Mouse (Mus musculus): ENCODE results near the gene Acsm1. TPM values are rescaled to one million over a fixed set of nuclear protein-coding genes. Genes with fewer than 3 reads are reported as not detected.

Acsm1 gene
- polyA plus RNA-seq, 1 experiment from 2014 or later: 0.18 TPM

- no peak within 1 kb of the TSS for H3K4me3 ChIP-seq (replicated peaks)
- H3K4me2 ChIP-seq (replicated peaks): no peak within 1 kb of the TSS
- 77% methylated on average over 5 of the region's 5 CpGs for WGBS
- no peak for ATAC-seq
- H3K27me3 ChIP-seq (replicated peaks): no peaks in the 10 kb centered on the region
- H3K4me1 ChIP-seq (replicated peaks): no peaks in the 10 kb centered on the region
- no peaks in the 10 kb centered on the region for H3K9me3 ChIP-seq
- no peaks in the 10 kb centered on the region for H3K36me3 ChIP-seq
- no peak within 1 kb of the TSS for H3K27ac ChIP-seq
- no peak within 1 kb of the TSS for H3K9ac ChIP-seq
Measured at GRCm38 (mm10) chr7:119689726-119690125, 82.9 kb downstream of the Acsm1 start, which contains the start of gene Acsm4. Acsm4 (plus strand) TSS chr7:119690026.

- ATAC-seq: no peak
- no peaks in the 10 kb centered on the region for H3K4me1 ChIP-seq (replicated peaks)
Measured at GRCm38 (mm10) chr7:119692302-119692701, 85.5 kb downstream of the Acsm1 start.

GRCm38 (mm10) chr7:119694926-119695325, 88.1 kb downstream of the Acsm1 start:
- H3K4me1 ChIP-seq (replicated peaks): no peaks in the 10 kb centered on the region
- no peak overlapping the region for H3K9ac ChIP-seq
- H3K27me3 ChIP-seq (replicated peaks): no peaks in the 10 kb centered on the region
- no peak overlapping the region for H3K4me2 ChIP-seq (replicated peaks)
- WGBS: 84% methylated on average over 1 of the region's 1 CpGs
- no peaks in the 10 kb centered on the region for H3K9me3 ChIP-seq
- no peak overlapping the region for H3K27ac ChIP-seq
- H3K4me3 ChIP-seq (replicated peaks): no peak overlapping the region
- no peaks in the 10 kb centered on the region for H3K36me3 ChIP-seq
- ATAC-seq: no peak

More at GRCm38 (mm10) chr7:119692302-119692701, 85.5 kb downstream of the Acsm1 start:
- Histone ChIP-seq H3K9me3 (no peaks in the 10 kb centered on the region), H3K9ac (no peak overlapping the region), H3K27ac (no peak overlapping the region), H3K4me3 (replicated peaks) (no peak overlapping the region), H3K4me2 (replicated peaks) (no peak overlapping the region), H3K27me3 (replicated peaks) (no peaks in the 10 kb centered on the region), H3K36me3 (no peaks in the 10 kb centered on the region)
- WGBS: 74% methylated on average over 4 of the region's 4 CpGs

Other genes starting within 250 kb of the Acsm1 start
- 0.18 and 0.82 TPM in 2 replicates for gene Gp2, start 147.7 kb upstream of the Acsm1 start, polyA plus RNA-seq (2015; fragmentation: Nextera tagmentation; extraction: Ambion mirVana)
- not detected in 2 replicates for gene Umod, start 127.7 kb upstream of the Acsm1 start, polyA plus RNA-seq (2015; fragmentation: Nextera tagmentation; extraction: Ambion mirVana)
- gene Acsm5, start 87.6 kb upstream of the Acsm1 start, polyA plus RNA-seq (2015; fragmentation: Nextera tagmentation; extraction: Ambion mirVana): not detected in 2 replicates
- gene Pdilt, start 83.5 kb upstream of the Acsm1 start, polyA plus RNA-seq (2015; fragmentation: Nextera tagmentation; extraction: Ambion mirVana): not detected in 2 replicates
- gene Acsm2, start 52.7 kb upstream of the Acsm1 start, polyA plus RNA-seq (2015; fragmentation: Nextera tagmentation; extraction: Ambion mirVana): not detected in 2 replicates
- gene Acsm4, start 83.0 kb downstream of the Acsm1 start, polyA plus RNA-seq (2015; fragmentation: Nextera tagmentation; extraction: Ambion mirVana): not detected in 2 replicates
- 61.9 and 62.9 TPM in 2 replicates for gene Thumpd1, start 113.8 kb downstream of the Acsm1 start, polyA plus RNA-seq (2015; fragmentation: Nextera tagmentation; extraction: Ambion mirVana)
- gene Acsm3, start 153.9 kb downstream of the Acsm1 start, polyA plus RNA-seq (2015; fragmentation: Nextera tagmentation; extraction: Ambion mirVana): 9.1 and 9.2 TPM in 2 replicates
- gene Rexo5, start 187.0 kb downstream of the Acsm1 start, polyA plus RNA-seq (2015; fragmentation: Nextera tagmentation; extraction: Ambion mirVana): 17.7 and 19.6 TPM in 2 replicates
- gene Eri2, start 187.0 kb downstream of the Acsm1 start, polyA plus RNA-seq (2015; fragmentation: Nextera tagmentation; extraction: Ambion mirVana): 16.0 and 18.8 TPM in 2 replicates